Mouse (Mus musculus) 416B (cell line): ENCODE results near the gene Shcbp1l.
A peak's percentile ranks its signal among the peaks of the same experiment; 100 is the strongest.
"Not testable (repeated sequence)": the region's sequence is repeated elsewhere in the genome, so short reads cannot be mapped to it uniquely, and the experiment has no call there.

Experiments
- DNase-seq: peaks from one replicate; pipeline ENCODE4 v3.0.0; 2011; ENCODE audit warnings: low read depth

The Shcbp1l gene

GRCm38 (mm10) chr1:153424770-153425584 is at the start of gene Shcbp1l:
Gene Shcbp1l, plus strand, starts transcription at chr1:153425162.
- no peak for DNase-seq

- DNase-seq, result no peak
Measured at GRCm38 (mm10) chr1:153376446-153376845, 48.5 kb upstream of the Shcbp1l start.

GRCm38 (mm10) chr1:153378587-153378986 is 46.4 kb upstream of the Shcbp1l start:
- no peak for DNase-seq

- DNase-seq, result no peak
Measured at GRCm38 (mm10) chr1:153379832-153380231, 45.1 kb upstream of the Shcbp1l start.

- no peak for DNase-seq
Measured at GRCm38 (mm10) chr1:153380746-153381282, 44.1 kb upstream of the Shcbp1l start.

GRCm38 (mm10) chr1:153385081-153385480 is 39.9 kb upstream of the Shcbp1l start:
- no peak for DNase-seq

- not testable (repeated sequence) for DNase-seq
Measured at GRCm38 (mm10) chr1:153385661-153386060, 39.3 kb upstream of the Shcbp1l start.

- DNase-seq, result peak; percentile 74
Measured at GRCm38 (mm10) chr1:153386271-153387069, 38.5 kb upstream of the Shcbp1l start.

- DNase-seq, result not testable (repeated sequence)
Measured at GRCm38 (mm10) chr1:153395706-153396105, 29.3 kb upstream of the Shcbp1l start.

- DNase-seq, result peak; percentile 77
Measured at GRCm38 (mm10) chr1:153401765-153402164, 23.2 kb upstream of the Shcbp1l start.

- not testable (repeated sequence) for DNase-seq
Measured at GRCm38 (mm10) chr1:153407641-153408040, 17.3 kb upstream of the Shcbp1l start.

GRCm38 (mm10) chr1:153408296-153408695 is 16.7 kb upstream of the Shcbp1l start:
- not testable (repeated sequence) for DNase-seq

- DNase-seq, result not testable (repeated sequence)
Measured at GRCm38 (mm10) chr1:153410915-153411314, 14.0 kb upstream of the Shcbp1l start.

GRCm38 (mm10) chr1:153411723-153412122 is 13.2 kb upstream of the Shcbp1l start:
- DNase-seq, result no peak

- not testable (repeated sequence) for DNase-seq
Measured at GRCm38 (mm10) chr1:153412663-153413396, 12.1 kb upstream of the Shcbp1l start.

GRCm38 (mm10) chr1:153413397-153414020 is 11.5 kb upstream of the Shcbp1l start:
- not testable (repeated sequence) for DNase-seq

GRCm38 (mm10) chr1:153414114-153414723 is 10.7 kb upstream of the Shcbp1l start:
- DNase-seq, result peak; percentile 17

- DNase-seq, result no peak
Measured at GRCm38 (mm10) chr1:153414962-153415361, 10.0 kb upstream of the Shcbp1l start.

- not testable (repeated sequence) for DNase-seq
Measured at GRCm38 (mm10) chr1:153415742-153416141, 9.2 kb upstream of the Shcbp1l start.

- not testable (repeated sequence) for DNase-seq
Measured at GRCm38 (mm10) chr1:153416271-153416832, 8.6 kb upstream of the Shcbp1l start.

GRCm38 (mm10) chr1:153417805-153418204 is 7.2 kb upstream of the Shcbp1l start:
- DNase-seq, result not testable (repeated sequence)
